Mouse (Mus musculus) embryonic facial prominence, embryonic 12.5 days (tissue): Measurements from ENCODE around the gene Ttc30a2. TPM values are rescaled to one million over a fixed set of nuclear protein-coding genes. Genes with fewer than 3 reads are reported as not detected.

Source experiments
- polyA plus RNA-seq: library from polyadenylated mRNA; unstranded; fragments of >200 nt; fragmentation: Nextera tagmentation; extraction: Ambion mirVana; gene quantifications from 2 replicates; pipeline ENCODE4 v1.2.1, GENCODE M21; 2016

The Ttc30a2 gene
- polyA plus RNA-seq, 1 experiment from 2014 or later = 0.40 TPM

Other genes with a start within 250 kb of the Ttc30a2 start
- 46.6 and 47.8 TPM in 2 replicates for gene Agps, start 146.0 kb downstream of the Ttc30a2 start, polyA plus RNA-seq
- gene Ttc30b, start 39.6 kb downstream of the Ttc30a2 start, polyA plus RNA-seq = 7.5 and 9.7 TPM in 2 replicates
- gene Ttc30a1, start 3.8 kb upstream of the Ttc30a2 start, polyA plus RNA-seq = 8.8 and 10.6 TPM in 2 replicates